Mouse (Mus musculus): Measurements from ENCODE around the gene Pde8b. TPM values are rescaled to one million over a fixed set of nuclear protein-coding genes. Genes with fewer than 3 reads are reported as not detected.

Pde8b gene
- polyA plus RNA-seq, 1 experiment from 2014 or later: 3.5 TPM

GRCm38 (mm10) chr13:95030828-95031227 is 219.3 kb downstream of the Pde8b start:
- no peak for ATAC-seq (ENCODE audit: low FRiP score, low read depth)
- Histone ChIP-seq H3K9me3 (no peaks in the 10 kb centered on the region), H3K4me1 (no peaks in the 10 kb centered on the region), H3K4me2 (replicated peaks) (no peak overlapping the region), H3K36me3 (0 out of 2 replicates have a peak, but pooled peaks cover 9% of the 10 kb centered on the region), H3K4me3 (no peak overlapping the region), H3K27me3 (no peaks in the 10 kb centered on the region), H3K27ac (replicated peaks) (no peak overlapping the region), H3K9ac (replicated peaks) (no peak overlapping the region)
- WGBS: 94% methylated on average over 6 of the region's 6 CpGs

DNA sequence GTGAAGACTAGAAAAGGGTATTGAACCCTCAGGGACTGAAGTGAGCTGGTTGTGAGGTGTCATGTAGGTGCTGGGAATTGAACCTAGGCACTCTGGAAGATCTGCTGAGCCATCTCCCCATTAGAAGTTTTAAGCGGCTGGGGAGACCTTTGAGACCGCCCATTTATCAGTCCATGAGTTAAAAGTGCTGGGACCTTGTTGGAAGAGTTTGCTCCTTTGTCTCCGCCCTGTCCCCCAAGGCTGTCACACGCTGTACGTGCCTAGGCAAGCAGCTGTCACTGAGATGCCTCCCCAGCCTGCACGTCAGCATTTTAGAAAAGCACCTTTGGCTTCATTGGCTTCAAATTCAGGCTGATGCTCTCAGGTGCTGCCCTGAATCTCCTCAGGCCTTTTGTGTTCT is 229.9 kb downstream of the Pde8b start:
- Histone ChIP-seq H3K4me3 (no peak overlapping the region), H3K4me1 (peaks cover 11% of the 10 kb centered on the region), H3K36me3 (0 out of 2 replicates have a peak, but pooled peaks cover 7% of the 10 kb centered on the region), H3K27me3 (peaks cover 5% of the 10 kb centered on the region; the same call in 1 of the 2 replicates), H3K27ac (replicated peaks) (no peak overlapping the region), H3K9me3 (no peaks in the 10 kb centered on the region), H3K4me2 (replicated peaks) (no peak overlapping the region), H3K9ac (replicated peaks) (no peak overlapping the region)
- ATAC-seq (ENCODE audit: low FRiP score, low read depth): no peak
- 87% methylated on average over 6 of the region's 6 CpGs for WGBS

DNA sequence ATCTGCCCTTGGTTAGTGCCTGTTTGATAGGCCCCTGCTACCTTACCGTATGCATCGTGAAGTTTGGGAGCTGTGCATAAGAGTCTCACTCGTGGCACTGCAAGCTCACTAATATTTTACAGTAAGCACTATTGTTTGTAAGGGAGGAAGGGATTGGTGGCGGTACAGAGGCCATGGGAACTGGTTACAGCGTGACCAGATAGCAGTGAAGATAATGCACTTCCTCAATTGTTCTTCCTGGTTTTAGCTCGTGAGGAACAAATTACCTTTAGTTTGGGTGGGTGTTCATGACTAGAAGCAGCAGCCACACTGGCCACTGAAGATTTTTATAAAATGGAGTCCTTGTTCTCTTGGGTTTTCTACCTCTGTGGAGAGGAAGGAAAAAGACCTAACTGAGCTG is 230.8 kb downstream of the Pde8b start:
- Histone ChIP-seq H3K4me1 (peaks cover 11% of the 10 kb centered on the region), H3K4me3 (no peak overlapping the region), H3K9ac (replicated peaks) (no peak overlapping the region), H3K27me3 (peaks cover 5% of the 10 kb centered on the region; the same call in 1 of the 2 replicates), H3K4me2 (replicated peaks) (no peak overlapping the region), H3K36me3 (0 out of 2 replicates have a peak, but pooled peaks cover 7% of the 10 kb centered on the region), H3K27ac (replicated peaks) (no peak overlapping the region), H3K9me3 (no peaks in the 10 kb centered on the region)
- ATAC-seq (ENCODE audit: low FRiP score, low read depth): no peak
- 88% methylated on average over 6 of the region's 6 CpGs for WGBS

DNA sequence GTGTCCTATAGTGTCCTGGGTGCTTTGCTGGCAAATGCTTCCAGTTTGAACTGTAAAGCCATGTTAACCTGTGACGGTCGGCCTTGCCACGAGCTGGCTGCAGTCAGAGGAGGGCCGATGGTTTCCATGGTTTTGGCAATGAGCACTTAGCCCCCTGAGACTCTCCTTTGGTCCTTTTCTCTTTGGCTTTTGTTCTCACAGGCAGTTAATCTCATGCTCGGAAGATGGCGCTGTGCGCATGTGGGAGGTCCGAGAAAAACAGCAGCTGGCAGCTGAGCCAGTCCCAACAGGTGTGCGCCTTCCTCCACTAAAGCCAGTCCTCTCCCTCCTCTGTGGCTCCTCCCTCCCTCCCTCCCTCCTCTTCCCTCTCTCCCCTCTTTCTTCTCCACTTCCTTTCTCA is 232.2 kb downstream of the Pde8b start:
- peaks cover 5% of the 10 kb centered on the region; the same call in 1 of the 2 replicates for H3K27me3 ChIP-seq
- 0 out of 2 replicates have a peak, but pooled peaks cover 7% of the 10 kb centered on the region for H3K36me3 ChIP-seq
- no peaks in the 10 kb centered on the region for H3K9me3 ChIP-seq
- H3K27ac ChIP-seq (replicated peaks): no peak overlapping the region
- H3K9ac ChIP-seq (replicated peaks): peak overlapping the region; percentile 37; the same call in 1 of the 2 replicates
- peak; percentile 87 for ATAC-seq (ENCODE audit: low FRiP score, low read depth)
- 3% methylated on average over 9 of the region's 9 CpGs for WGBS
- no peak overlapping the region; the same call in 1 of the 2 replicates for H3K4me2 ChIP-seq (replicated peaks)
- peaks cover 11% of the 10 kb centered on the region for H3K4me1 ChIP-seq
- no peak overlapping the region for H3K4me3 ChIP-seq

DNA sequence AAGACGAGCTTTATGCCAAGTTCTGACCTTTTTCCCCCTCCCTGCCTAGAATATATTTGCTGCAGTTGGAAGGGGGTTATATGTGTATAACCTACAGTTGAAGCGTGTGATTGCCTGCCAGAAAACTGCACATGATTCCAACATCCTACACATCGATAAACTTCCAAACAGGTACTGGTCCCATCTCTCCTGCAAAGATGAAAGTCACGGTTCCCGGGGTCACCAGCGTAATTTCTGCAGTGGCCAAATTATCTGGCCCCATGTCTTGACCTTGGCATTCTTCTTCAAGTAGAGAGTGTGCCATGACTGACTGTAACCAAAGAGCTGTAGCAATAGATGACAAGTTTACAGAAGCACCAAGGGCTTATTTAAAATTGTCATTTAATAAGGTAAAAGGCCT is 232.9 kb downstream of the Pde8b start:
- Histone ChIP-seq H3K27me3 (peaks cover 5% of the 10 kb centered on the region; the same call in 1 of the 2 replicates), H3K36me3 (0 out of 2 replicates have a peak, but pooled peaks cover 7% of the 10 kb centered on the region), H3K4me3 (no peak overlapping the region), H3K4me1 (peaks cover 11% of the 10 kb centered on the region), H3K9ac (replicated peaks) (no peak overlapping the region; the same call in 1 of the 2 replicates), H3K9me3 (no peaks in the 10 kb centered on the region), H3K4me2 (replicated peaks) (no peak overlapping the region), H3K27ac (replicated peaks) (no peak overlapping the region)
- ATAC-seq (ENCODE audit: low FRiP score, low read depth): no peak
- 87% methylated on average over 6 of the region's 6 CpGs for WGBS

DNA sequence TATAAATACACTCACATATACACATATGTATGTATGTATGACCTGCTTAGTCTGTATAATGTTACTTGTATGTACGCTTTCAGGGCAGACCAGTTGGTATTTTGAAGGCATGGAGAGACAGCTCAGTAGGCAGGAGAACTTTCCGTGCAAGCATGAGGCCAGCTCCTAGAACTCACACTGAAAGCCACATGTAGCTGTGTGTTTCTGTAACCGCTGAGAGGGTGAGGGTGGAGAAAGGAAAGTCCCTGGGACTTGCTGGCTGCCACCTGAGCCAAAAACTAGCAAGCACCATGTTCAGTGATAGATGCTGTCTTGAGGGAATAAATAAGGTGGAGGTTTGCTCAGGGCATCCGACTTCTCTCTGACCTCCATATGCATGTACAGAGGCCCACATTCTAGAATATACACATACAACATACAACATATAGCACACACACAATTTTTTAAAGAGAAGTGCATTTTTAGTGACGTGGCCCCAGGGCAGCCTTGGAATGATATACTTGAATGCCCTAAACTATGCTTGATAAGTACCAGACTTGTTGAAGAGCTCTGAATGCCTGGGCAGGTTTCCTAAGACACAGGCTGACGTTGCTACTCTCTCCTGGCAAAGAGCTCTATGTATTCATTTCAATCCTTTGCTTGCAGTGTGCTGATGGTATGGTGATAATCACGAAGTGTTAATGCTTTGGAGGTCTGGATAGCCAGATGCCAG is 238.4 kb downstream of the Pde8b start:
- no peak overlapping the region for H3K9ac ChIP-seq (replicated peaks)
- no peak overlapping the region for H3K27ac ChIP-seq (replicated peaks)
- H3K4me3 ChIP-seq: no peak overlapping the region
- H3K36me3 ChIP-seq: peaks cover 12% of the 10 kb centered on the region
- no peaks in the 10 kb centered on the region for H3K9me3 ChIP-seq
- WGBS: 88% methylated on average over 7 of the region's 7 CpGs
- no peak for ATAC-seq (ENCODE audit: low FRiP score, low read depth)
- H3K4me1 ChIP-seq: 0 out of 2 replicates have a peak, but pooled peaks cover 3% of the 10 kb centered on the region
- no peaks in the 10 kb centered on the region for H3K27me3 ChIP-seq
- no peak overlapping the region for H3K4me2 ChIP-seq (replicated peaks)

- Histone ChIP-seq H3K4me2 (replicated peaks) (no peak overlapping the region), H3K27ac (replicated peaks) (no peak overlapping the region), H3K27me3 (no peaks in the 10 kb centered on the region), H3K9me3 (no peaks in the 10 kb centered on the region), H3K9ac (replicated peaks) (no peak overlapping the region), H3K36me3 (peaks cover 12% of the 10 kb centered on the region), H3K4me3 (no peak overlapping the region), H3K4me1 (no peaks in the 10 kb centered on the region)
- WGBS: 86% methylated on average over 7 of the region's 7 CpGs
- ATAC-seq (ENCODE audit: low FRiP score, low read depth): no peak
Observed at GRCm38 (mm10) chr13:95009261-95009660, 240.9 kb downstream of the Pde8b start.

GRCm38 (mm10) chr13:95007281-95007680 is 242.9 kb downstream of the Pde8b start:
- peaks cover 12% of the 10 kb centered on the region for H3K36me3 ChIP-seq
- H3K4me2 ChIP-seq (replicated peaks): no peak overlapping the region
- 87% methylated on average over 8 of the region's 8 CpGs for WGBS
- H3K9me3 ChIP-seq: no peaks in the 10 kb centered on the region
- no peak overlapping the region for H3K4me3 ChIP-seq
- no peaks in the 10 kb centered on the region for H3K4me1 ChIP-seq
- ATAC-seq (ENCODE audit: low FRiP score, low read depth): no peak
- H3K27ac ChIP-seq (replicated peaks): no peak overlapping the region
- no peaks in the 10 kb centered on the region for H3K27me3 ChIP-seq
- no peak overlapping the region for H3K9ac ChIP-seq (replicated peaks)

- no peak for ATAC-seq (ENCODE audit: low FRiP score, low read depth)
- Histone ChIP-seq H3K9ac (replicated peaks) (no peak overlapping the region), H3K36me3 (no peaks in the 10 kb centered on the region), H3K9me3 (no peaks in the 10 kb centered on the region), H3K4me2 (replicated peaks) (no peak overlapping the region), H3K4me3 (no peak overlapping the region), H3K27ac (replicated peaks) (no peak overlapping the region), H3K4me1 (no peaks in the 10 kb centered on the region), H3K27me3 (no peaks in the 10 kb centered on the region)
- WGBS: 79% methylated on average over 5 of the region's 5 CpGs
Observed at GRCm38 (mm10) chr13:94990516-94990915, 259.6 kb downstream of the Pde8b start.

DNA sequence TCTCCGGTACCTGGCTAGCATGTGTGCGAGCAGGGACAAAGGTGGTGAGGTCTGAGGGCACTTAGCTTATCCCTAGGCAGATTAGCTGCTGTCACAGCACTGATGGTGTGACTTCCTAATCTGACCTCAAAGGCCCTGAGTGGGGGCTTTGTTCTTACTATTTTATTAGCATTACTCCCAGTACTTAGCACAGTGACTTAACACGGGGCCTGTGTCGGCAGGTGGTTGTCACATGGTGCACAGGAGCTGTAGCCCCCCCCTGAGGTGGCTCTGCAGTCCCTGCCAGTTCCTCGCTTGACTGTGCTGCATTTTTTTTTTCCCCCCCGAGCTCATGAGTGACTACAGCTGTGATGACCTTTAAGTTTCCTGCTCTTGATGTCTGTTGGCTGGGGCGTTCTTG is 271.1 kb downstream of the Pde8b start:
- Histone ChIP-seq H3K4me3 (no peak overlapping the region), H3K27me3 (no peaks in the 10 kb centered on the region), H3K4me1 (peaks cover 9% of the 10 kb centered on the region), H3K36me3 (peaks cover 7% of the 10 kb centered on the region; the same call in 1 of the 2 replicates), H3K4me2 (replicated peaks) (no peak overlapping the region), H3K9ac (replicated peaks) (no peak overlapping the region), H3K9me3 (no peaks in the 10 kb centered on the region), H3K27ac (replicated peaks) (no peak overlapping the region)
- ATAC-seq (ENCODE audit: low FRiP score, low read depth): no peak
- WGBS: 27% methylated on average over 7 of the region's 7 CpGs

GRCm38 (mm10) chr13:94976219-94977186 is 273.6 kb downstream of the Pde8b start, which contains the start of gene Wdr41:
TSS of gene Wdr41 (plus strand) at chr13:94976344.
- Histone ChIP-seq H3K27ac (replicated peaks) (peak within 1 kb of the TSS; percentile 96), H3K9ac (replicated peaks) (peak within 1 kb of the TSS; percentile 95), H3K27me3 (no peaks in the 10 kb centered on the region), H3K9me3 (no peaks in the 10 kb centered on the region), H3K4me1 (peaks cover 9% of the 10 kb centered on the region), H3K4me3 (peak within 1 kb of the TSS; percentile 76), H3K36me3 (no peaks in the 10 kb centered on the region), H3K4me2 (replicated peaks) (peak within 1 kb of the TSS; percentile 47)
- ATAC-seq (ENCODE audit: low FRiP score, low read depth): peak; percentile 98
- WGBS: 2% methylated on average over 65 of the region's 68 CpGs

GRCm38 (mm10) chr13:94975828-94976218 is 274.3 kb downstream of the Pde8b start:
- Histone ChIP-seq H3K9ac (replicated peaks) (no peak overlapping the region), H3K27ac (replicated peaks) (no peak overlapping the region), H3K27me3 (no peaks in the 10 kb centered on the region), H3K4me1 (peaks cover 9% of the 10 kb centered on the region), H3K36me3 (no peaks in the 10 kb centered on the region), H3K9me3 (no peaks in the 10 kb centered on the region), H3K4me2 (replicated peaks) (peak overlapping the region; percentile 47), H3K4me3 (peak overlapping the region; percentile 76)
- WGBS: 20% methylated on average over 9 of the region's 9 CpGs
- ATAC-seq (ENCODE audit: low FRiP score, low read depth): no peak; the same call in 1 of the 2 replicates

Data from midbrain, embryonic 12.5 days (tissue).